Mouse (Mus musculus): ENCODE measurements around the gene Gpsm2. TPM values are rescaled to one million over a fixed set of nuclear protein-coding genes. Genes with fewer than 3 reads are reported as not detected.

The Gpsm2 gene
- total RNA-seq (2017), result 1.6 and 1.7 TPM in 2 replicates

DNA sequence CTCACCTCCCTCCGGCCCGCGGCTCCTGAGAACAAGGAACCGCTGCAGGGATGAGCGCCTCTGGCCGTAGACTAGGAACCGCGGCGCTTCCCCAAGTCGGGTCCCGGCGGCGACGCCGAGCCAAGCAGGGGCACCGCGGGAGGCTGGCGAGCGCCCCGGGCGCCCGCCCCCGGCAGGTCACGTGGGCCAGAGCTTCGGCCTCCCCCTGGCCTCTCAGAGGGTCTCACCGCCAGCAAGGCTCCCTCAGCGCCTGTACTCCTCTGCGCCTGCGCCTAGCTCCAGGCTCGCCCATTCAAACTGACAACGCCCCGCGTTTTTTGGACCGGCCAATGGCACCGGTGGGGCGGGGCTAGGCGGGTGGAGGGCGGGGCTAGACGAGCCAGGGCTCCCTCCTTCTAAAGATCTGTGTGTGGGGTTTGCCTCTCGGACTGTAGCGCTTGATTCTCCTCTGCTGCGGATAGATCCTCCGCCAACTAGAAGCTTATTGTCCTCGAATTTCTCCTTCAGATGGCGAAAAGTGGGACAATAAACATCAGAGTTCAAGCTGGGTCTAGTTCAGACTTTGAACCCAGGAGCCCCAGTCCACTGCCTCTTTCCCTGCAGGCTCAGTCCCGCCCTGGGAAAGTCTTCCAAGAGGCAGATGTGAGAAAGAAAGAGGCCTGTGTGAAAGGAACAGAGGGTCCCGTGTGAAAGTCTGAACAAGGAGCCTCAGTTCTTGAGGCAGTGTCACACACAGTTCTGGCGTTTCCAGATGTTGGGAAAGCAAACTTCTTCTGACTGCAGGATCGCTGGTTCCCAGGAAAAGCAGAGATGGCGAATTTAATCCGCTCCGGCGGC lies at the start of gene Gpsm2:
Gene Gpsm2, minus strand, starts transcription at position 274 of the 837 bp plus-strand sequence.
- ATAC-seq (ENCODE audit: extremely low read depth, insufficient number of reproducible peaks, low FRiP score, poor library complexity, severe bottlenecking), result peak; percentile 71

DNA sequence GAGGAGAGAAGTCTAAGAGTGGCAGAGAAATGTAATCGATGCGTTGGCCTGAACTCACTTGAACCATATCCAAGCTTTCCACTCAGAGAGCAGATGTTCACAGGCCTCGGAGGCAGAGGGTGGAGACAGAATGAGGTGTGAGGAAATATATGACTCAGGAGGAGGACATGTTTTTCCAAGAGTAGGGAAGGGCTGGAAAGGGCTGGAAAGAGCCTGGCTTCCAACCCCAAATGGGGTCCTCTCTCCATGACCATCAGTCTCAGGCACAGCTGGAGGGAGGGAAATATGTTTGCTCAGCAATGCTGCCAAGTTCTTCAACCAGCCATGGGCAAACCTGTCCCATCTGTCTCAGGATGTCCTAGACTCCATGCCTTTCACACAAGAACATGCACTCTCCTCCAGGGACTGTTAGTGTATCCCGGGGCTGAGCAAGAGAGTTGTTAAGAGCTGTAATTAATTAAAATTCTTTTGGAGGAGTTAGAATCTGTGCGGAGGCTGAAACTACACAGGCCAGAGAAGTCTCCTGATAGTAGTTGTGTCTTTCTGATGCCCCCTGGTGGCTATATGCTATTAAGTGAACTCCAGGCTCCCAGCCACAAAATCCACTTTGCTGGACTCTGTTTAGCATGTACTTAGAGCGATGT lies 48.7 kb upstream of the Gpsm2 start:
- peak; percentile 31; the same call in 1 of the 2 replicates for ATAC-seq (ENCODE audit: extremely low read depth, insufficient number of reproducible peaks, low FRiP score, poor library complexity, severe bottlenecking)

DNA sequence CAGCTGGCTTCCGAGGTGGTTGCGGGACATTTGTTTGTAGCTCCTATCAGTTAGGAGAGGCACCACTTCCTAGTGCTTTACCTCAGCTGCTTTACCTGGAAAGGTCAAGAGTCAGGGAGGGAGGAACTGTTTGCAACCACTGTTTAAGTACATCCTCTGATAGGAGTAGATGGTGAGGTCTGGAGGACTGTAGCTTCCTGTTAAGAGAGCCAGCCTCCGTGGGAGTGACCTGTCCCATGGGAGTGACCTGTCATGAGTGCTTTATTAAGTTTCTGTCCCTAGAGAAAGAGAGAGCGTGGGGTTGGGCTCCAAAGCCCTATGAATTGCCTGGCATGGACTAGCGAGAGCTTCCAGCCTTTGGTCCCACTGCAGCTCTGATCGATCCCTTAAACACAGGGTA lies 47.4 kb upstream of the Gpsm2 start:
- ATAC-seq (ENCODE audit: extremely low read depth, insufficient number of reproducible peaks, low FRiP score, poor library complexity, severe bottlenecking), result no peak

DNA sequence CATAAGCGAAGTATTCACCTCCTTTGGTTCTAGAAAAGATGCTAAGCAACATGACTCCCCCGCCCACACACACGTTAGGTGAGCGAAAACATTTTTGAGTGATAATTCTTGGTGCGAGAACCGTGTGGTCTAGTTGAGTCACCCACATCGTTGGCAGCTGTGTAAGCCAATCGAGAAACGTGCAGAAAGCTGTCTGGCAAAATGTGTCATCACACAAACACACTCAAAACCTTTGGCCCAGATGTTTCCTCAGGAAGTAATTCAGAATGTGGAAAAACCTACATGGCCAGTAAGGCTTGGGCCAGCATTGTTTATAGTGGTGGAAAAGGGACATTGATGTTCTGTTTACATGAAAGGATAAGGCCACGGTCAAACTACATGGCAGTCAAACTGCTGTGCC lies 45.3 kb upstream of the Gpsm2 start:
- ATAC-seq (ENCODE audit: extremely low read depth, insufficient number of reproducible peaks, low FRiP score, poor library complexity, severe bottlenecking), result no peak

DNA sequence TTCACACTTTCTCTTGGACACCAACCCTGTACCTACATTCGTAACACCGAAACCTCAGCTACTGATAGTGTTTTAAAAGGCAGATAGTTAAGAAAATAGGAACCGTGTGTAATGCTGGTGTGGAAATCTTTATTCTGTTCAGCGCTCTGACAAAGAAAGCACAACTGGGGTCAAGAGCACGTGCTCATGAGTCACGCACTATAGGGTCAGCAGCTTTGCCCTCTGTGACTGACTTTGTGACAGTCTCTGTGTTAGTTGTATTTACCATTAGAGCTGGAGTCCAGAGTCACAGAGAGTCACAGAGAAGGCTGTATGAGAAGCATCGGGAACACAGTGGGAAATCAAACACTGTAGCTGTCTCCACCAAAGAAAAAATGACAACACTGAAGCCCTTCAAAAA lies 44.8 kb upstream of the Gpsm2 start:
- no peak for ATAC-seq (ENCODE audit: extremely low read depth, insufficient number of reproducible peaks, low FRiP score, poor library complexity, severe bottlenecking)

DNA sequence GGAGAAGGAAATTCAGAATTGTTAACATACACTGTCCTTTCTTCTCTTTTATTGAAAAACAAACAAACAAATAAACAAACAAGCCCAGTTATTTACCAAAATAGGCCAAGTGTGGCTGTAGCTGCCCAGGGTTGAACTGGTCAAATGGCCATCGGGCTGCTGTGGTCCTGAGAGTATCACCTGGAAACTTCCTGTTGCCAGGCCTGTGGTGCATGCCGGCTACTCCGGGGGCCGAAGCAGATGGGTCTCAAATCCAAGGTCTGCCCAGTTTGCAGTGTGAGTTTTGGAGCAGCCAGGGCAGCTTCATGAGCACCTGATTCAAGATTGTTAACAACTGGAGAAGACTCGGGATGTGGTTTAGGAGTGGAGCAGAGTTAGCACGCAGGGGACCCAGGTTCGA lies 43.4 kb upstream of the Gpsm2 start:
- ATAC-seq (ENCODE audit: extremely low read depth, insufficient number of reproducible peaks, low FRiP score, poor library complexity, severe bottlenecking), result no peak

DNA sequence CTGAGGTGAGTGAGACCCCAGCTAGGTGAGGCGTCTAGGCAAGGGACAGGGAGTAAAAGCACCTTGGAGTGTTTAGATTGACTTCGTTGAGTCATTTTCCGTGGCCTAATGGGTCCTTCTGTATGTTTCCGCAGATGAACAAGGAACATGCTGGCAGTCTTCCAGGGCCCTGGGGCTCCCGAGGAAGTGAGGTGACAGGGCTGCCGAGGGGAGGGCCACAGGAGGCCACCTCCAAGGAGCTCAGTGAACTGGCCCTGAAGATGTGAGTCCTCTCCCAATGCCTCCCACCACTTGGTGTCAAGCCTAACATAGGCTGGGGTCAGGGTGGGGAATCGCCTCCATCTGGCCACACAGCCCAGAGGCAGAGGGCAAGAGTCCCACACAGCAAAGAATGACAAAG lies 42.9 kb upstream of the Gpsm2 start:
- no peak for ATAC-seq (ENCODE audit: extremely low read depth, insufficient number of reproducible peaks, low FRiP score, poor library complexity, severe bottlenecking)

DNA sequence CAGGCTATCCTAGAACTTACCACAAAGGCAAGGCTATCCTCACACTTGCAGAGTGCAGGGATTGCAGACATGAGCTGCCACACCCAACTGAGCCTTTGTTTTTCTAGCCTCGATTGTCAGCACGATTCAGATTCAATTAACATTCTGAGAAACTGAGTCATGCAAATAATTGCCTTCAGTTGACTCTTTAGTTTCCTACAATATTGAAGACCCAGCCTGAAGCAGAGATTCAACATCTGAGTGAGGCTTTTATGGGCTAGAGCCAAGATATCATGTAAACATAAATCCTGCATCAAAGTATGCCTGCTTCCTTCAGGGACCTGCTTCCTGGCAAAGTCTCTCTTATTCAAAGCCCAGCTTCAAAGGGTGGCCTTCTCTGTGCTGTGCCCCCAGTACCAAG lies 41.6 kb upstream of the Gpsm2 start:
- no peak for ATAC-seq (ENCODE audit: extremely low read depth, insufficient number of reproducible peaks, low FRiP score, poor library complexity, severe bottlenecking)

DNA sequence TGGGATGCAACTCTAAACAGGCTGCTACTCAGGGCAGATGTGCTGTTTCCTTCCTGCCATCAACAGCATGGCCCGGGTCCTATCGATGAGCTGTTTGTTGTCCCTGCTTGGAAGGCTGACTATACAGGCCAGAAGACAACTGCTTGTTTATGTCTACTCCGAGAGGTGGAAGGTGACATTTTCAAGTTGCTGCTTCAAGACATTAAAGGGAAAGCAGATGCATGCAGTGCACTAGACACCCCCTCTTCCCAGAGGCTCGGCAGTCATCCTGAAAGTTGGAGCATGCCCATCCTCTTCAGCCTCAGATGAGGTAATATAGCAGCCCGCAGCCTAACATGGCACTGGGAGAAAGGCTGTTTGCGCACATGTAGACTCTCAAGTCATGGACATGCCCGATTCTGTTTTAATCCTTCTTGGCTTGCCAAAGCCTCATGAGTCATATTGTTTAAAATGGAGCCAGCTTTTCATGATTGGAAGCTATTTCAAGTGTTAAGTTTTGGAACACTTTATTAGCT lies 40.5 kb upstream of the Gpsm2 start:
- ATAC-seq (ENCODE audit: extremely low read depth, insufficient number of reproducible peaks, low FRiP score, poor library complexity, severe bottlenecking), result no peak

DNA sequence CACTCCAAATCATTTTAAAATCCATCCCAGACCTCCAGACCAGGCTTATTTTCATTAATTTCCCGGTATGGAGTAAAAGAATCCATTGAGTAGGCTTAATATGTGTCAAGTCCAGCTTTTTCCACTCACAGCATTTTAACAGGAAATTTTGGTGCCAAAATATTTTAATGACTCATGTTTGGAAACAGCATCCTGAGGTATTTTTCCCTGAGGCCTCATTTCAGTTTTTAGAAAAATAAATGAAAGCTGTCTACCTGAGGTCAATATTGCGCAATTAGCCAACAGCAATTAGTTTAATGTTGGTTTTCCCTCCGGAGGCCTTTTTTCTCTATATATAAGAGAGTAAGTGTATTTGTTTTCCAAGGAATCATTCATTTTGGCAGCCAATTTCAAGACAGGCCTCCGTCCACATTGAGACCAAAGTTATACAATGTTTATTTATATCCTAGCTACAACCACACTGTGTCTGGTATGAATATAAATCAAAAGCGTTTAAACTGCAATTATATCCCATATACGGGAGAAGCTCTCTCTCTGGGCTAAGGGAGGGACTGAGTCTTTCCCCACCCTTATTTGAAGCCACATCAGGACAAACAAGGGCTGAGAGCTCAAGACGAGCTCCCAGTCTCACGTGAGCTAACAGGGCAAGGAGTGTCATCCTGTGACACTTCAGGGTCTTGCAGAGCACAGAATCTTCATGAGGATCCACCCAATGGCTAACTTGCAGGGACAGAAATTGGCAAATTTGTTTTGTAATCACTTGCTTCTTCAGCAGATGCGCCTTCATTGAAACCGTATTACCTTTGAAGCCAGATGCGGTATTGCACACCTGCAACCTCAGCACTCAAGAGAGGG lies 37.7 kb upstream of the Gpsm2 start:
- no peak for ATAC-seq (ENCODE audit: extremely low read depth, insufficient number of reproducible peaks, low FRiP score, poor library complexity, severe bottlenecking)

DNA sequence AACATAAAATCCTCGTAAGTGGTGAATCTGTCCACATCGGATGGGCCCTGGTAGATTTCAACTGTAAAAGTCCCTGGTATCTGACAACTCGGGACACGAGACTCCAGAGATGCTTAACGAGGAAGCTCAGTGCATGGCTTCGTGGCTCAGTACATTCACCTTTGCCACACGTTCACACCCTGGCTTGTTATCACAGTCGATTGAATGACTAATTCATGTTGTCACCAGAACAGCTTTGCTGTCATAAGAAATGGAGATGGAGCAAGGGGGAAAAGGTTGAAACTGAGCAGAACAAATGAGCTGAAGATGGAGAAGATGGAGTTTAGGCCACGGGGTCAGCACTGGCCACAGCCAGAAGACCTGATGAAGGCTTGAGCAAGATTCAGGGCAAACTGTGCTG lies 35.5 kb upstream of the Gpsm2 start:
- ATAC-seq (ENCODE audit: extremely low read depth, insufficient number of reproducible peaks, low FRiP score, poor library complexity, severe bottlenecking), result no peak

DNA sequence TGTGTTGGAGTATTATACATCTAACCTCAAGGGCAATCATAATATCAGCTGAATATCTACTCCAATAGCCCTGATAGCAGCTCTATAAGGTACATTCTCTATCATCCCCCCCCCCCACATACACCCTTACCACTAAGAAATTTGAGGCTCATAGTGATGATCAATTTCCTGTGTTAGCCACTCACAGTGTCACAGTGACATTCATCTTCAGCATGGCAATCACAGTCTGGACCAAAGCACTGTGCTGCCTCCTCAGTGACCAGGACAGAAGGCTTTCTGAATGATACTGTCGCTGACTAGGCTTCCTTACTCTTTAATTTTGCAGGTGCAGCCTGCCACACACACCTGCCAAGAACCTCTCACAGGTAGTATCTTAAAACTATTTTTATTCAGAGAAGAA lies 34.0 kb upstream of the Gpsm2 start:
- no peak for ATAC-seq (ENCODE audit: extremely low read depth, insufficient number of reproducible peaks, low FRiP score, poor library complexity, severe bottlenecking)

DNA sequence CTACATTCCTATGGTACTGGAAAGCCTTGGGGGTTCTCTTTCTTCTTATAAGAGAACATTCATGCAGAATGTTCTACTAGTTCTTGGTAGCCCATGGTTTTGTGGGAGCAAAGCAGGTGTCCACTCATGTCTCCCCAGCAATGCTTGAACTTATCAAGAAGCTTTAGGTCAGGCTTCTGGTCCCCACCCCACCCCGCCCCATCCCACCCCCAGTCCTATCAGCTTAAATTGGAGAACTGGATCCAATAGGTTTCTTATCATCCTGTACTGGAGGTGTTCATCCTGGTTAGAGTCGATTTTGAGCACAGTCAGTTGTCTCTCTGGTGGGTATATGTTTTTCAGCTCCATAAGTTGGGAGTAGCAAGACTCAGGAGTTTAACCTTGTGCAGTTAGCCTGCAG lies 33.4 kb upstream of the Gpsm2 start:
- ATAC-seq (ENCODE audit: extremely low read depth, insufficient number of reproducible peaks, low FRiP score, poor library complexity, severe bottlenecking), result no peak

DNA sequence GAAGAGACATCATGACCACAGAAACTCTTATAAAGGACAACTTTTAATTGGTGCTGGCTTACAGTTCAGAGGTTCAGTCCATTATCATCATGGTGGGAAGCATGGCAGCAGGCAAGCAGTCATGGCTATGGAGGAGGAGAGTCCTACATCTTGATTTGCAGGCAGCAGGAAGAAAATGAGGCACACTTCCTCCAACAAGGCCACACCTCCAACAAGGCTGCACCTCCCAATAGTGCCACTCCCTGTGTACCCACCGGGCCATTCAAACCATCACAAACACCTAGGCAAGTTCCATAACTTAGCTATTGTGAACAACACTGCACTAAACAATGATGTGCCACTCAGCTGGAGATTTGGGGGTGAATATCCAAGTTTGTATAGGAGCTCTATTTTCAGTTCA lies 32.4 kb upstream of the Gpsm2 start:
- ATAC-seq (ENCODE audit: extremely low read depth, insufficient number of reproducible peaks, low FRiP score, poor library complexity, severe bottlenecking), result no peak

DNA sequence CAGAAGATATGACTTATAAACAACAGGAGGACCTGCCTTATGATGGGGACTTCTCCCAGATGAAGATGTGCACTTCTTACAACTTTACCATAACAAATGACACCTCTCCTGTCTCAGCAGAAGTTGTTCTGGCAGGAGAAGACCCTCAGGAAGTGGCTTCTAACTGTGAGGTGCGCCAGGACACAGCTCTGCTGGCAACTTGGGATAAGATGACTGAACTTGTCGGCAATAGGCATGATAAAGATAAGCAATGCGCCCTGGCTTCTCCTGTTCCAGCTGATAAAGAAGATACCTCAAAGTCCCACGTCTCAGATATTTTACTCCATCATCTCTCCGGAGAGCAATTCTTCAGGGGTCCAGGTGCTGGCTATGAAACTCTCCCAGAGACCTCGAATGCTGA lies 29.6 kb upstream of the Gpsm2 start:
- ATAC-seq (ENCODE audit: extremely low read depth, insufficient number of reproducible peaks, low FRiP score, poor library complexity, severe bottlenecking), result no peak

DNA sequence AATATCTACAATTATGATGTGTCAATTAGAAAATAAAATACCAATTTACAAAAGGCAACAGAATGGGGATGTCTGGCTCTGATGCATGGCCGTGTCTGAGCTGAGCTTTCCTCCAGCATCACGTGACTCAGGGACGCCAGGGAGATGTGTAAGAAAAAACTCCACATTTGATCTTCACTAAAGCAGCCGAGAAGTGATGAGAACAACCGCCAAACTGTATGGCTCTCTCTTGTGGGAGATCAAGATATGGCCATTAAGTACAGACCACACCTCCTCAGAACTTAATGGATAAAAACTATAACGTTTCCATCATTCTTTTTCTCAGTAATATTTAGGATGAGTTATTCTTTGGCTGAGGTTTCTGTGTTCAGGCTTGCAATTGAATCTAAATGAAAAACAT lies 29.0 kb upstream of the Gpsm2 start:
- no peak for ATAC-seq (ENCODE audit: extremely low read depth, insufficient number of reproducible peaks, low FRiP score, poor library complexity, severe bottlenecking)

DNA sequence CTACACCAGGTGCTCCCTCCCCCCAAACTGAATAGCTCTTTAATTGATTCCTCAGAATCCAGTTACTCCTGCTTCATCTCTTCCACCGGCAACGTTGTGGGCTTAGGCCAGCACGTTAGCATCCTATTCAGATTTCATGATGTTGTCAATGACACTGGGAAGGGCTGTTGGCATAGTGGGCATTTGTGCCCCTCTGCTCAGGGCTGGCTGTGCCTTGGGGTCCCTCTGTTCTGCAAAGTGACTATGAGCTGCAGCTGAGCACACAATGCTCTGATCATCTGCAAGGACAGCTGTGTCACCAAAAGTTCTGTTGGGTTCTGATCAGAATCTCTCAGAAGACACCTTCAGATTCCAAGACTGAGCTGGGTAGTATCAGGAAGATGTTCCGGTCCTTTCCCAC lies 22.0 kb upstream of the Gpsm2 start:
- no peak for ATAC-seq (ENCODE audit: extremely low read depth, insufficient number of reproducible peaks, low FRiP score, poor library complexity, severe bottlenecking)

DNA sequence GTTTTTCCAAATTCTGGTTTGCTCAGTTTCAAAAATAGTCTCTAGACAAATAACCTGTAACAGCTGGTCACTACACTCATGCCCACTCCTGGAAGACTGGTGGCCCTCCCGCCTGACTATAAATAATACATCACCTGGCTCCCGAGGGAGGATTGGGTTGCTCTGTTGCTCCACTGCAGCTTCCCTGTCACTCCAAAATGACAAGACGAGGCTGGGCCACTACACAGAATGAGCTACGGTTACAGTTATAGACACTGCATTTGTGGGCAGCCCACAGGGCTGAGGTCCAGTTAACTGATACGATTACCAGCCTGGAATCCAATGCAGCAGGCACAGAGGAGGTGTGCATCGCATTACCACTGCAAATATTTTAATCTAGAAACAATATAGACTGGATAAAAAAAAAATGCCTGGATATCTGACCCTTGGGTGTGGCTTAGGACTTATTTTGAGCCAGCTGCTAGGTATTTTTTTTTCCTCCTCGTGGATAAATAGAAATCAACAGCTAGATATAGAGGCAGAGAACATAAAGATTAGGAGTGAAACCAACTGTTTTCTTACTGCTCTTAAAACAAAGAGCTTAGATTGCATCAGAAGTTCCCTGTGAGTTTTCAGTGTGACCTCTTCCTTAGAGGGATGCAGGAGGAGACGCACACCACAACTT lies 17.1 kb upstream of the Gpsm2 start, which contains the start of gene Aknad1:
Gene Aknad1, plus strand, starts transcription at position 614 of the 664 bp plus-strand sequence.
- ATAC-seq (ENCODE audit: extremely low read depth, insufficient number of reproducible peaks, low FRiP score, poor library complexity, severe bottlenecking), result no peak

DNA sequence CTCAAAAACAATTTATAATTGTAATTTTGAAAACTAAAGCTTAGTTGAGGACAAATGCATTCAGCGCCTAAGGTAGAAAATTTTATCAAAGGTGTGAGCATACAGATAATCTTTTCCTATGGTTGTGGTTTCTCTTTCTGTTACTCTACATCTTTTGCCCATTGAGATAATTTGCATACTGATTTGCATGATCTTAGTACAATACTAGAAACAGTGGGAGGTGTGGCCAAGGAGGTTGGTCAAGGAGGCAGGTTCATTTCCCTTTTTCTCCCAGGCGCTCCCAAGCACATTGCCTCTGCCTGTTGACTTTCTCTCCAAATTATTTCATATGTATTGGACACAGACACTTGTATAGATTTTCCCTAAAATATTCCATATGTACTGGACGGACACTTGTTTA lies 15.7 kb upstream of the Gpsm2 start:
- no peak for ATAC-seq (ENCODE audit: extremely low read depth, insufficient number of reproducible peaks, low FRiP score, poor library complexity, severe bottlenecking)

Measured in neutrophil, adult 5-6 weeks (primary cell).